Mouse (Mus musculus) retina, adult 2 months (tissue): Measurements from ENCODE around the gene Srm.

Experiments
- DNase-seq: peaks from one replicate; pipeline ENCODE4 v3.0.0-alpha.2; 2012; ENCODE audit warnings: low read depth, low spot score

Srm gene

GRCm38 (mm10) chr4:148633395-148634061 lies 42.2 kb downstream of the Srm start:
- DNase-seq: no peak

GRCm38 (mm10) chr4:148635309-148635708 lies 44.0 kb downstream of the Srm start:
- no peak for DNase-seq

GRCm38 (mm10) chr4:148638302-148638701 lies 47.0 kb downstream of the Srm start:
- DNase-seq: no peak

- no peak for DNase-seq
Measured at GRCm38 (mm10) chr4:148639455-148639854, 48.2 kb downstream of the Srm start.

GRCm38 (mm10) chr4:148641121-148641520 lies 49.8 kb downstream of the Srm start:
- DNase-seq: no peak

GRCm38 (mm10) chr4:148643291-148644156 lies 52.2 kb downstream of the Srm start, which contains the start of gene Gm572:
Gene Gm572, plus strand, starts transcription at chr4:148643317.
- no peak for DNase-seq

- no peak for DNase-seq
Measured at GRCm38 (mm10) chr4:148644157-148644511, 52.8 kb downstream of the Srm start.
